Mouse (Mus musculus): Measurements from ENCODE around the gene Mllt6.
"Not testable (repeated sequence)": the region's sequence is repeated elsewhere in the genome, so short reads cannot be mapped to it uniquely, and the experiment has no call there.

The Mllt6 gene

DNA sequence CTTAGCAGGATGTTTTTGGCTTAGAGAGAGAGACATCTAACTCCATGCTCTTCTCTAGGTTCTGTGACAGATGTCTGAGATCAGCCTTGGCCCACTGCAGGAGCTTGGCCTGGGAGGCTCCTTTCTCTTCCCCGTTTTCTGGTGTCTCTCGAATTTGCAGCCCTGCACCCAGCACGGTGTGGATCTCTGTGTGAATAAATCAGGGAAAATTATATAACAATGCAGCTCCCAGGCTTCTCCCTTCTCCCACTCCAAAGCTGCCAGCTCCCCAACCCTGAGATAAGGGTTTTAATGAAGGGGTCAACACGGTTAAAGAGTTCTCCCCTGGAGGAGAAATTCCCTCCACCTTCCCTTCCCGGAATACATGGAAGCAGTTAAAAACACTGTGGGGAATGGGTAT lies 31.7 kb upstream of the Mllt6 start:
- Histone ChIP-seq H3K27me3 (ENCODE audit: control insufficient read depth, insufficient read depth, low read length, poor library complexity, severe bottlenecking) (peaks cover 2% of the 10 kb centered on the region; the same call in 1 of the 2 replicates), H3K36me3 (ENCODE audit: control insufficient read depth, insufficient read depth, low read length, poor library complexity, severe bottlenecking) (no peaks in the 10 kb centered on the region)
- DNase-seq (ENCODE audit: low read depth, low spot score) = no peak

GRCm38 (mm10) chr11:97631938-97632337 lies 31.3 kb upstream of the Mllt6 start:
- DNase-seq (ENCODE audit: low read depth, low spot score) = peak; percentile 91
- Histone ChIP-seq H3K27me3 (ENCODE audit: control insufficient read depth, insufficient read depth, low read length, poor library complexity, severe bottlenecking) (no peaks in the 10 kb centered on the region; the same call in 1 of the 2 replicates), H3K36me3 (ENCODE audit: control insufficient read depth, insufficient read depth, low read length, poor library complexity, severe bottlenecking) (no peaks in the 10 kb centered on the region)

GRCm38 (mm10) chr11:97632440-97632839 lies 30.8 kb upstream of the Mllt6 start:
- not testable (repeated sequence) for DNase-seq (ENCODE audit: low read depth, low spot score); H3K36me3 ChIP-seq (ENCODE audit: control insufficient read depth, insufficient read depth, low read length, poor library complexity, severe bottlenecking); H3K27me3 ChIP-seq (ENCODE audit: control insufficient read depth, insufficient read depth, low read length, poor library complexity, severe bottlenecking)

- no peak for DNase-seq (ENCODE audit: low read depth, low spot score)
- Histone ChIP-seq H3K27me3 (ENCODE audit: control insufficient read depth, insufficient read depth, low read length, poor library complexity, severe bottlenecking) (no peaks in the 10 kb centered on the region), H3K36me3 (ENCODE audit: control insufficient read depth, insufficient read depth, low read length, poor library complexity, severe bottlenecking) (no peaks in the 10 kb centered on the region)
Measured at GRCm38 (mm10) chr11:97635468-97636019, 27.7 kb upstream of the Mllt6 start.

DNA sequence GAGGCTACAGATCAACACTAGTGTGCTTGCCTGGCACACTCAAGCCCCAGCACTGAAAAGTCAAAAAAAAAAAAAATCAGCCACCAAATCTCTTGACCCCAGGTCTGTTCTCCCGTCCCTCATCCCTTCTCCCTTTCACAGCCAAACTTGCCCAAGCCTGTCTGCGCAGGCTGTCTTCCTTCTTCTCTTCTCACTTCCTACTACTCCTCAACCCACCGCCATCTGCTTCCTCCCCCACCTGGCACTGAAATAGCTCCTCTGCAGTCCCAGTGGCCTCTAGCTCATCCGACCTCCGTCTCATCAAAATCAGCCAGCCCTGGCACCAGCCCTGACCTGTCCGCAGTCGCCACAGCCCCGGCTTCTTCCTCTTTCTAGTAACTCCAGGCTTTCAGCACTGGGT lies 21.5 kb upstream of the Mllt6 start:
- H3K27me3 ChIP-seq (ENCODE audit: control insufficient read depth, insufficient read depth, low read length, poor library complexity, severe bottlenecking) = no peaks in the 10 kb centered on the region
- DNase-seq (ENCODE audit: low read depth, low spot score) = no peak
- H3K36me3 ChIP-seq (ENCODE audit: control insufficient read depth, insufficient read depth, low read length, poor library complexity, severe bottlenecking) = no peaks in the 10 kb centered on the region

DNA sequence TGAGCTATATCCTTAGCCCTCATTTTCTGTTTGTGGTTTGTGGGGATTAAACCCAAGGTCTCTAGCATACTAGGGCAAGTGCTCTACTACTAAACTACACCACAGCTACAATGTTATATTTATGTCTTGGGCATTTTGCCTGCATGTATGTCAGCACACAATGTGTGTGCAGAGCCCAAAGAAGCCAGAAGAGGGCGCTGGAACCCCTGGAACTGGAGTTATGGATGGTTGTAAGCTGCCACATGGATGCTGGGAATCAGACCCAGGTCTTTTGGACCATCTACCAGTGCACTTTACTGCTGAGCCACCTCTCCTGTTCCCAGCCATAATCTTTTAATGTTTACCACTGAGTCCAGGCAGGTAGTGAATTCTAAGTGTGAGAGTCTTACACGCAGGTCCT lies 20.5 kb upstream of the Mllt6 start:
- no peaks in the 10 kb centered on the region for H3K27me3 ChIP-seq (ENCODE audit: control insufficient read depth, insufficient read depth, low read length, poor library complexity, severe bottlenecking)
- no peak for DNase-seq (ENCODE audit: low read depth, low spot score)
- no peaks in the 10 kb centered on the region for H3K36me3 ChIP-seq (ENCODE audit: control insufficient read depth, insufficient read depth, low read length, poor library complexity, severe bottlenecking)

DNA sequence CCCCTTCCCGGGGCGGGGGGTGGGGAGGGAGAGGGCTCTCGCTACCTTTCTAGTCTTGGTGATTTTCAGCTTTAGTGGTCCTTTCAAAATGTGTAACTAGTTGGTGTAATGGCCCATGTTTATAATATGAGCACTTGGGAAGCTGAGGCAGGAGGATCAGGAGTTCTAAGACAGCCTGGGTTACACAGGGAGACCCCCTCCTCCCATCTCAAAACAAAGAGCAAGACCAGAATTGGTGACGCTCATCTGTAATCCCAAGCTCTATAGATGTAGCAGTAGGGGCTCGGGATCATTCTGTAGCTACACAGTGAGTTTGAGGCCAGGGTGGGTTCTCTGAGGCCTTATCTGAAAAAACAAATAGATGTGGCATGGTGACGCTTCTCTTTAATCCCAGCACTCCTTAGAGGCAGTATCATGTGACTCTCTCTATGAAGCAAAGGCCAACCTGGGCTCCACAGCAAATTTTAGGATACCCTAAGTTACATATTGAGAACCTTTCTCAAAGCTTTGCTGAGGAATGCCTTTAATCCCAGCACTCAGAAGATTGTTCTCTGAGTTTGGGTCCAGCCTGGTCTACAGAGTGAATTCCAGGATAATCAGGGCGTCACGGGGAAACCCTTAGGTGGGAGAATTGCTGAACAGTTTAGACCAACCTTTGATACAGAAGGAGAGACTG lies 19.7 kb upstream of the Mllt6 start:
- no peak for DNase-seq (ENCODE audit: low read depth, low spot score)
- Histone ChIP-seq H3K27me3 (ENCODE audit: control insufficient read depth, insufficient read depth, low read length, poor library complexity, severe bottlenecking) (no peaks in the 10 kb centered on the region), H3K36me3 (ENCODE audit: control insufficient read depth, insufficient read depth, low read length, poor library complexity, severe bottlenecking) (no peaks in the 10 kb centered on the region)

GRCm38 (mm10) chr11:97644834-97645233 lies 18.4 kb upstream of the Mllt6 start:
- DNase-seq (ENCODE audit: low read depth, low spot score) = peak; percentile 84
- H3K36me3 ChIP-seq (ENCODE audit: control insufficient read depth, insufficient read depth, low read length, poor library complexity, severe bottlenecking) = no peaks in the 10 kb centered on the region
- no peaks in the 10 kb centered on the region for H3K27me3 ChIP-seq (ENCODE audit: control insufficient read depth, insufficient read depth, low read length, poor library complexity, severe bottlenecking)

GRCm38 (mm10) chr11:97648541-97648940 lies 14.7 kb upstream of the Mllt6 start:
- H3K27me3 ChIP-seq (ENCODE audit: control insufficient read depth, insufficient read depth, low read length, poor library complexity, severe bottlenecking); H3K36me3 ChIP-seq (ENCODE audit: control insufficient read depth, insufficient read depth, low read length, poor library complexity, severe bottlenecking); DNase-seq (ENCODE audit: low read depth, low spot score): not testable (repeated sequence)

GRCm38 (mm10) chr11:97650341-97650740 lies 12.9 kb upstream of the Mllt6 start:
- DNase-seq (ENCODE audit: low read depth, low spot score) = no peak
- no peaks in the 10 kb centered on the region for H3K27me3 ChIP-seq (ENCODE audit: control insufficient read depth, insufficient read depth, low read length, poor library complexity, severe bottlenecking)
- no peaks in the 10 kb centered on the region for H3K36me3 ChIP-seq (ENCODE audit: control insufficient read depth, insufficient read depth, low read length, poor library complexity, severe bottlenecking)

GRCm38 (mm10) chr11:97653376-97653775 lies 9.8 kb upstream of the Mllt6 start:
- DNase-seq (ENCODE audit: low read depth, low spot score); H3K27me3 ChIP-seq (ENCODE audit: control insufficient read depth, insufficient read depth, low read length, poor library complexity, severe bottlenecking); H3K36me3 ChIP-seq (ENCODE audit: control insufficient read depth, insufficient read depth, low read length, poor library complexity, severe bottlenecking): not testable (repeated sequence)

- no peaks in the 10 kb centered on the region for H3K27me3 ChIP-seq (ENCODE audit: control insufficient read depth, insufficient read depth, low read length, poor library complexity, severe bottlenecking)
- DNase-seq (ENCODE audit: low read depth, low spot score) = no peak
- H3K36me3 ChIP-seq (ENCODE audit: control insufficient read depth, insufficient read depth, low read length, poor library complexity, severe bottlenecking) = peaks cover 2% of the 10 kb centered on the region; the same call in 1 of the 2 replicates
Measured at GRCm38 (mm10) chr11:97654210-97654609, 9.0 kb upstream of the Mllt6 start.

- Histone ChIP-seq H3K27me3 (ENCODE audit: control insufficient read depth, insufficient read depth, low read length, poor library complexity, severe bottlenecking) (no peaks in the 10 kb centered on the region), H3K36me3 (ENCODE audit: control insufficient read depth, insufficient read depth, low read length, poor library complexity, severe bottlenecking) (peaks cover 2% of the 10 kb centered on the region; the same call in 1 of the 2 replicates)
- DNase-seq (ENCODE audit: low read depth, low spot score) = no peak
Measured at GRCm38 (mm10) chr11:97656269-97656971, 6.8 kb upstream of the Mllt6 start.

- no peak for DNase-seq (ENCODE audit: low read depth, low spot score)
- H3K36me3 ChIP-seq (ENCODE audit: control insufficient read depth, insufficient read depth, low read length, poor library complexity, severe bottlenecking) = peaks cover 2% of the 10 kb centered on the region; the same call in 1 of the 2 replicates
- H3K27me3 ChIP-seq (ENCODE audit: control insufficient read depth, insufficient read depth, low read length, poor library complexity, severe bottlenecking) = no peaks in the 10 kb centered on the region
Measured at GRCm38 (mm10) chr11:97657184-97657945, 5.8 kb upstream of the Mllt6 start.

- H3K27me3 ChIP-seq (ENCODE audit: control insufficient read depth, insufficient read depth, low read length, poor library complexity, severe bottlenecking); DNase-seq (ENCODE audit: low read depth, low spot score); H3K36me3 ChIP-seq (ENCODE audit: control insufficient read depth, insufficient read depth, low read length, poor library complexity, severe bottlenecking): not testable (repeated sequence)
Measured at GRCm38 (mm10) chr11:97657967-97658366, 5.2 kb upstream of the Mllt6 start.

All from splenic B cell, adult 2 months (primary cell).